Mouse (Mus musculus): ENCODE results near the gene Itpr1.

DNA sequence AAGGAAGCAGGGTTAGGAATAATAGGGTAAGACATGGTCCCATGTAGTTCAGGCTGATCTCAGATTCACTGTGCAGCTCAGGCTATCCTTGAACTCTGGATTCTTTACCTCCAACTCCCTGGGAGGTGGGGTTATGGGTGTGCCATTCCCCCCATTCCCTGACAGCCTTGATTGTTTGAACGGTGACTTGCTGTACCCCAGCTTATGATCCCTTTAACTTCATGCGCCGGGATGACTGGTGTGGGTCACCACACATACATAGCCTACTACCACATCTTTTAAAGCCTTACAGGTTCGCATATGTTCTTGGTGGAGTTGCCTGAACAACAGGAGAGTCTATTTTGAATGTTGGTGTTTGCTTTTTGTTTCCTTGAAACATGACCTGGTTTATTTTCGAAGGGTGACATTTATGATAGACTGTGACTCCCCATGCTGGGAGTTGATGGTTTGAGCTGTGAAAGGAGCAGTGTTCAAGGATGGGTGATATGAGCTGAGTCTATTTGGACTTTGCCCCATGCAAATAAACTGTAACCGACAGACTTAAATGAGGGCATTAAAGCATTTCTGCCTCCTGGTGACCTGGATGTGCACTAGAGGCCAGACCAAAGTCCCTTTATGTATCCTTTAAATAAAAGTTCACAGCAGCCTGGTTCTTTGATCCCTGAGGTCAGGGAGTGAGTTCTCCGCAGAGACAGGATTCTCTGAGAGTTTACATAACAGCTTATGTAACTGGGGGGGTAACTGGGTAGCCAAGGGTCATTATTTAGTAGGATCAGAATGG lies 273.5 kb downstream of the Itpr1 start:
- no peak for TF ChIP-seq CTCF (IDR thresholded peaks at IDR 0.05; ENCODE audit: low read depth)
- no peak for TF ChIP-seq EP300 (optimal IDR thresholded peaks at IDR 0.05)
